Mouse (Mus musculus) activated CD4-positive, CD25-positive, alpha-beta regulatory T cell, adult 4 months (primary cell): ENCODE results near the gene Fa2h. TPM values are rescaled to one million over a fixed set of nuclear protein-coding genes. Genes with fewer than 3 reads are reported as not detected.
A peak's percentile ranks its signal among the peaks of the same experiment; 100 is the strongest.

Experiments used
- ATAC-seq: one replicate; pipeline ENCODE4 v1.8.0; 2017
- polyA plus RNA-seq, 2 experiments: library from polyadenylated mRNA; unstranded; fragments of 100-300 nt; shearing (Covaris generic); gene quantifications; one replicate each; pipeline ENCODE4 v1.2.1; 2017

Gene Fa2h
- polyA plus RNA-seq, 2 experiments from 2014 or later: 0.21 TPM; not detected in 1

DNA sequence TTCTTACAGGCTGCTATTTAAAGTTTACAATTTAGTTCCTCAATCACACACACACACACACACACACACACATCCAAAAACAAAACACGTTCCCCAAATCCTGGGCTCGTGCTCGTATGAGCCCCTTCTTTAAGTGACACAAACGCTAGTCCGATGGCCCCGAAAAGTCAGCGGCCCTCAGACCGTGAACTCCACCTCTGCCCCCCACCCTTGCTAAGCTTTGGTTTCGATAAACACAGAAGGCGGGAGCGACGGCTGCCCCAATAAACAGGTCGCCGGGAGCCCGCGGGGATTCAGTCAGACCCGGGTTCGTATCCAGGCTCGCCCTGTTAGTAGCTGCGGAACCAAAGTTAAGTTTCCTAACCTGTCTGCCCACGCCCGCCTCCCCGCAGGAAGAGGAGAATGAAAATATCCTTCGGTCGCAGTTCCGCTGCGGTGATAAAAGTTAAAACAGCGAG, 94.2 kb downstream of the Fa2h start:
- ATAC-seq: peak; percentile 24

DNA sequence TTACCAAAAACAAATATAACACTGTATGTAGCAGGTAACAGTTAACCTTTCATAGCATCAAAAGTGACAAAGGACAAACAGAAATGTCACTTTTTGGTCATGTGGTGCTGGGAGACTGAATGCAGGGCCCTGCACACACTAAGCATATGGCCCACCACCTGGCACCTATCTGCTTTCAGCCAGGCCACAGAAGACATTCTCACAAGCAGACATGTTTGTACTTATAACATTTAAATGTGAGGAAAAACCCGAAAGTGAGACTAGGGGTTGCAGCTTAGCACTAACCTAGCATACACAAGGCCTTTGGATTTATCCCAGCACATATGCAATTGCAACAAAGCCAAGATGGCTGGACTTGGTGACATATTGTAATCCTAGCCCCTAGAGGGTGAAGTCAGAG, 95.6 kb downstream of the Fa2h start:
- ATAC-seq: no peak

Other genes with a start within 250 kb of the Fa2h start
- 10 to 100 TPM; 28.3 to 28.7 TPM for gene Glg1, start 134.6 kb downstream of the Fa2h start, polyA plus RNA-seq
- 10 to 100 TPM; 26.8 to 30.2 TPM for gene Rfwd3, start 93.6 kb downstream of the Fa2h start, polyA plus RNA-seq
- gene Mlkl, start 55.6 kb downstream of the Fa2h start, polyA plus RNA-seq: 1 to 10 TPM; 5.4 to 7.8 TPM
- gene Wdr59, start 128.3 kb upstream of the Fa2h start, polyA plus RNA-seq: 1 to 10 TPM; 4.2 to 4.5 TPM
- 10 to 100 TPM; 31.6 to 41.8 TPM for gene Znrf1, start 142.3 kb upstream of the Fa2h start, polyA plus RNA-seq
- gene Ldhd, start 236.6 kb upstream of the Fa2h start, polyA plus RNA-seq: 1 to 10 TPM in 1 of 2 experiments, under 1 TPM in 1; 0.18 to 1.2 TPM
- 10 to 100 TPM; 28.1 to 33.1 TPM for gene Zfp1, start 249.6 kb upstream of the Fa2h start, polyA plus RNA-seq